10 mouse cellular contexts compared by ENCODE assay signal in the genomic region with DNA sequence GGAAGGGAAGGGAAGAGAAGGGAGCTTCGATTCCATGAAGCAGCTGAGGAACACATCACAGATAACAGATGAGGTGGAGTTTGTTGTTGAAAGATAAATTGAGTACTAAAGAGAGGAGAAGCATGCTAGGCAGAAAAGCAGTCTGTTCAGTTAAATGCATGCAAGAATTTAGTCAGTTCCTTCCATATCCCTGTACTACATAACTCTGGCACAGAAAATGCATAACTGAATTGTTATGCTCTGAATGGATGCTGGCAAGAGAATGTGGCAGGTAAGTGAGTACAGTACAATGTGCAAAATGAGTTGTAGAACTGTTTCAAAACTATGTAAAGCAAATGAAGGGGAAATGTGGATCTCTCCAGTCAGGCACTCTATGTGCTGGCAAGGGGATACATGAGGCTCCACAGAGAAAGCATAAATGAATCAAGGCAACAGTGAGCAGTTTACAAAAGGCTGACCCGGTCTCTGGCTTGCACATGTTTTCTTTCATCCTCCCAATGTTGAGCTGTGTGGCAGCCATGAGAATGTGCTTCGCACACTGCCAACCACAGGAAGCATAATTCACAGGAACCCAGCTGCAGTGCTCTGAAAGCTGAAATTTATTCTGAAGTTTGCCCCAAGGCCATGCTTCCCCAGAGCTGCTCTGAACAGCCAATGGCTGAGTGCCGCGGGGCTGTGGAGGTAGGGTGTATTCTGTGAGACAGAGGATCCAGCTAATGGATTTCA.
DNase-seq lines count a peak whose midpoint lies in the region; ATAC-seq and TF ChIP-seq lines count a peak whose summit lies in the region.
"Had no signal": no experiment of that assay in that cellular context is flagged by ENCODE, and none has a peak within 500 bp of the region (broad histone marks: within the 10 kb centered on the region; RNA-seq: fewer than 3 reads in every experiment).

No protein-coding gene starts in this region.

- H3K27ac ChIP-seq in liver, embryonic 12.5 days = no peak overlapping the region
- H3K27ac ChIP-seq in forebrain, postnatal 0 days (ENCODE audit: low read depth, low read length) = peak overlapping the region; percentile 30; the same call in 1 of the 2 replicates
- peak overlapping the region; percentile 18; the same call in 1 of the 2 replicates for H3K27ac ChIP-seq in midbrain, embryonic 16.5 days (ENCODE audit: low read length)
- H3K27ac ChIP-seq: stomach, embryonic 15.5 days had no signal

- WGBS in liver, embryonic 12.5 days (ENCODE audit: insufficient replicate concordance) = 62% methylated on average over 5 of the region's 5 CpGs
- 35% methylated on average over 5 of the region's 5 CpGs for WGBS in forebrain, postnatal 0 days
- WGBS in midbrain, embryonic 16.5 days = 42% methylated on average over 5 of the region's 5 CpGs

- H3K36me3 ChIP-seq in liver, embryonic 12.5 days = no peaks in the 10 kb centered on the region
- H3K36me3 ChIP-seq in forebrain, postnatal 0 days (ENCODE audit: insufficient read depth) = no peaks in the 10 kb centered on the region
- no peaks in the 10 kb centered on the region for H3K36me3 ChIP-seq in midbrain, embryonic 16.5 days (ENCODE audit: control insufficient read depth, insufficient read depth, low read length)
- H3K36me3 ChIP-seq: stomach, embryonic 15.5 days had no signal

- no peaks in the 10 kb centered on the region for H3K27me3 ChIP-seq in liver, embryonic 12.5 days (replicated peaks)
- H3K27me3 ChIP-seq in forebrain, postnatal 0 days (ENCODE audit: insufficient read depth, low read length) = no peaks in the 10 kb centered on the region
- H3K27me3 ChIP-seq in midbrain, embryonic 16.5 days (ENCODE audit: control insufficient read depth, insufficient read depth, low read depth, low read length) = no peaks in the 10 kb centered on the region
- H3K27me3 ChIP-seq: stomach, embryonic 15.5 days had no signal

- H3K4me3 ChIP-seq in liver, embryonic 12.5 days = no peak overlapping the region
- H3K4me3 ChIP-seq in forebrain, postnatal 0 days (ENCODE audit: low read depth, low read length) = no peak overlapping the region
- H3K4me3 ChIP-seq in midbrain, embryonic 16.5 days (ENCODE audit: low read depth, low read length) = no peak overlapping the region
- H3K4me3 ChIP-seq: stomach, embryonic 15.5 days had no signal

- no peak overlapping the region for H3K4me2 ChIP-seq in liver, embryonic 12.5 days
- no peak overlapping the region for H3K4me2 ChIP-seq in forebrain, postnatal 0 days (ENCODE audit: low read depth)
- H3K4me2 ChIP-seq in midbrain, embryonic 16.5 days (ENCODE audit: low read length) = no peak overlapping the region
- H3K4me2 ChIP-seq: stomach, embryonic 15.5 days had no signal

- ATAC-seq in liver, embryonic 12.5 days = no peak
- ATAC-seq in forebrain, postnatal 0 days = peak; percentile 92
- peak; percentile 96 for ATAC-seq in midbrain, embryonic 16.5 days
- ATAC-seq in megakaryocyte progenitor cell, adult 5-6 weeks (replicated peaks; ENCODE audit: poor library complexity) = no peak

- H3K4me1 ChIP-seq in liver, embryonic 12.5 days = no peaks in the 10 kb centered on the region
- H3K4me1 ChIP-seq in forebrain, postnatal 0 days (ENCODE audit: insufficient read depth) = 0 out of 2 replicates have a peak, but pooled peaks cover 5% of the 10 kb centered on the region
- no peaks in the 10 kb centered on the region for H3K4me1 ChIP-seq in midbrain, embryonic 16.5 days (ENCODE audit: control insufficient read depth, insufficient read depth, low read length)
- H3K4me1 ChIP-seq: stomach, embryonic 15.5 days had no signal

- DNase-seq in liver = peak; percentile 3
- peak; percentile 46 for DNase-seq in brain, adult 2 months (ENCODE audit: low read depth, low spot score)
- DNase-seq in forebrain, postnatal 0 days = peak; percentile 55
- no peak for DNase-seq in B cell, adult 2 months
- no peak for DNase-seq in frontal cortex, adult 2 months (ENCODE audit: extremely low spot score in 1 of 2, low spot score in 1 of 2)
- DNase-seq: cerebellum, postnatal 14 days had no signal

- H3K9ac ChIP-seq in liver, embryonic 12.5 days = no peak overlapping the region
- H3K9ac ChIP-seq in forebrain, postnatal 0 days = no peak overlapping the region
- H3K9ac ChIP-seq in midbrain, embryonic 16.5 days (ENCODE audit: low read depth, low read length) = no peak overlapping the region
- H3K9ac ChIP-seq: stomach, embryonic 15.5 days had no signal

- no peaks in the 10 kb centered on the region for H3K9me3 ChIP-seq in liver, embryonic 12.5 days (replicated peaks)
- H3K9me3 ChIP-seq in forebrain, postnatal 0 days (ENCODE audit: low read length) = no peaks in the 10 kb centered on the region
- H3K9me3 ChIP-seq in midbrain, embryonic 16.5 days (replicated peaks; ENCODE audit: control insufficient read depth, low read length, poor library complexity, severe bottlenecking) = no peaks in the 10 kb centered on the region
- H3K9me3 ChIP-seq: stomach, embryonic 15.5 days had no signal

- no peak for TF ChIP-seq CTCF in forebrain, postnatal 0 days (IDR thresholded peaks at IDR 0.05; ENCODE audit: low read depth)

Comparison
In these comparisons a context has a peak if more than half of its experiments do, and no peak if none do; other contexts are left out.
1. DNase-seq: peak in liver (single experiment), brain, adult 2 months (single experiment) and forebrain, postnatal 0 days (single experiment); none in B cell, adult 2 months (0 of 2) and frontal cortex, adult 2 months (0 of 2).
2. ATAC-seq: peak in forebrain, postnatal 0 days (single experiment) and midbrain, embryonic 16.5 days (single experiment); none in liver, embryonic 12.5 days (single experiment) and megakaryocyte progenitor cell, adult 5-6 weeks (single experiment).